Mouse (Mus musculus) bone marrow macrophage, adult 2 months (primary cell): ENCODE measurements around the gene Spem1. TPM values are rescaled to one million over a fixed set of nuclear protein-coding genes. Genes with fewer than 3 reads are reported as not detected.

Experiments used
- H3K27ac ChIP-seq: 2 replicates; pipeline ENCODE4 v1.5.1; 2012; ENCODE audit warnings: low read depth, low read length; ENCODE audit not compliant: insufficient read depth
- H3K4me1 ChIP-seq: 2 replicates; pipeline ENCODE4 v1.6.1; 2012; ENCODE audit warnings: low read length; ENCODE audit not compliant: control insufficient read depth, insufficient read depth
- H3K4me3 ChIP-seq: 2 replicates; pipeline ENCODE4 v1.5.1; 2012; ENCODE audit warnings: mild to moderate bottlenecking, low read length, moderate library complexity; ENCODE audit not compliant: insufficient read depth
- CTCF ChIP-seq: IDR thresholded peaks from 2 replicates; pipeline ENCODE4 v1.5.1; 2012; ENCODE audit warnings: low read depth, mild to moderate bottlenecking, low read length, moderate library complexity
- POLR2A ChIP-seq: IDR thresholded peaks from 2 replicates; pipeline ENCODE4 v1.6.1; 2012; ENCODE audit warnings: mild to moderate bottlenecking, low read depth, low read length, borderline replicate concordance
- polyA plus RNA-seq: library from polyadenylated mRNA; stranded (reverse); fragments of >200 nt; gene quantifications from 2 replicates; pipeline ENCODE4 v1.2.4, GENCODE M21; 2012; ENCODE audit not compliant: missing spikeins, insufficient read depth, insufficient read length

Spem1 gene
- polyA plus RNA-seq, 1 experiment, result not detected

GRCm38 (mm10) chr11:69801379-69801977, 20.5 kb downstream of the Spem1 start, which contains the start of gene Fgf11:
Gene Fgf11, minus strand, starts transcription at chr11:69801857.
- peak within 1 kb of the TSS; percentile 75 for H3K4me3 ChIP-seq
- H3K4me1 ChIP-seq, result peaks cover 24% of the 10 kb centered on the region
- H3K27ac ChIP-seq, result peak within 1 kb of the TSS; percentile 94
- TF ChIP-seq CTCF (no peak), POLR2A (no peak)

DNA sequence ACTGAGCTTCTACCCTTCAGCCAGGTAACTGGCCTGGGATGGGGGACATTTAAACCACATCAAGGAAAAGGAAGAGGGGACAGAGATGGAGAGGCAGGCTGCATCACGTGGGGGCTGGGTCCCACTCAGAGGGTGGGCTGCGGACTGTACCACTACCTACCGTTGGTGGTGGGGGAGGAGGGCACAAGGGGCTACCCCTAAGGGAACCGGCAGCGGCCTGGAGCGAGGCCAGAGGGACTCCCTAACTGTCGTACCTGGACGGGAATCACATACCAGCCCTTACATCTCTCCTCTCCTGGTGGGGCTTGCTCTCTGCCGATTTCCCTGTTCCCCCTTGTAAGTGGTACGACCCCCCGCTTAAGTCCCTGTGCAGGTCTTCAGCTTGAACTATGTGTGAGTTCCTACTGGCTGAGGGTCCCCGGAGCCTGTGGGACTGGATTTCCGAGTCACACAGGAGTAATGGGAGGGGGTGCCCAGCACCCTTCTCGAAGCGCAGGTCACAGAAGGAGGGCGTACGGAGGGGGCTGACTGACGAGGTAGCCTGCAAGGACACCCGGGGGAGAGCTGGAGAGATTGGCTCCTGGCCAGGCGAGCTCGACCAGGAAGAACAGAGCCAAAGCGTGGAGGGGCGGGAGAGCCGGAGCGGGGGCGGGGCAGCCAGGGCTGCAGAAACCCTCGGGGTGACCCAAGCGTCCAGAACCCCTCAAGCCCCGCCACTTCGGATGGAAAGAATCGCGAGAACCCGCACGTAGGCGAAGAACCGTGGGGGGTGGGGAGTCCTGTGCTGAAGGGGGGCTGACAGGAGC, 21.4 kb downstream of the Spem1 start:
- Histone ChIP-seq H3K4me3 (peak overlapping the region; percentile 75), H3K27ac (peak overlapping the region; percentile 94), H3K4me1 (peaks cover 26% of the 10 kb centered on the region)
- TF ChIP-seq POLR2A (no peak), CTCF (no peak)

GRCm38 (mm10) chr11:69800138-69800391, 21.9 kb downstream of the Spem1 start:
- no peak for TF ChIP-seq CTCF
- TF ChIP-seq POLR2A, result no peak
- peak overlapping the region; percentile 75 for H3K4me3 ChIP-seq
- peaks cover 26% of the 10 kb centered on the region for H3K4me1 ChIP-seq
- peak overlapping the region; percentile 94 for H3K27ac ChIP-seq

- peak overlapping the region; percentile 94 for H3K27ac ChIP-seq
- peaks cover 29% of the 10 kb centered on the region for H3K4me1 ChIP-seq
- peak overlapping the region; percentile 75 for H3K4me3 ChIP-seq
- TF ChIP-seq CTCF (0 out of 2 replicates have a peak, but pooled peaks have one; percentile 15), POLR2A (no peak)
Measured at GRCm38 (mm10) chr11:69799394-69800137, 22.4 kb downstream of the Spem1 start.

DNA sequence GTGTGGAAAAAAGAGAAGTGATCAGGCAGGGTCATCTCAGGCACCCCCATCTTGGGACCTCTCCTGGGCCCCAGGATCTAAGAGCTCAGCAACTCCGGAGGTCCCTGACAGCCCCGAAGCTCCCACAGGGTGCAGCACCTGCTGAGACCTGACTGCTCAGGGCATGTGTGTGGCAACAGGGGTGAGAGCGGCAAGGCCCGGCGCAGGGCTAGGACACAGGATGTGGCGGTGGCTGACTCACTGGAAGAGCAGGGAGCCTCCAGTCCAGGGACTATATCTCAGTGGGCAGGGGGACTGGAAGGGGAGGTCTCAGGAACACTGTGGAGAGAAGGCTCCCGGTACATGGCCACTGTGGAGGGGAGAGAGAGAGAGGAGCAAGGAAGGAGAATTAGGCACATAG, 24.1 kb downstream of the Spem1 start:
- H3K4me1 ChIP-seq, result peaks cover 35% of the 10 kb centered on the region
- TF ChIP-seq POLR2A (no peak), CTCF (no peak)
- peak overlapping the region; percentile 94 for H3K27ac ChIP-seq
- peak overlapping the region; percentile 75 for H3K4me3 ChIP-seq

- no peak for TF ChIP-seq POLR2A
- TF ChIP-seq CTCF, result no peak
- Histone ChIP-seq H3K4me1 (peaks cover 37% of the 10 kb centered on the region), H3K4me3 (no peak overlapping the region; the same call in 1 of the 2 replicates), H3K27ac (no peak overlapping the region)
Measured at GRCm38 (mm10) chr11:69795983-69796435, 26.0 kb downstream of the Spem1 start.

DNA sequence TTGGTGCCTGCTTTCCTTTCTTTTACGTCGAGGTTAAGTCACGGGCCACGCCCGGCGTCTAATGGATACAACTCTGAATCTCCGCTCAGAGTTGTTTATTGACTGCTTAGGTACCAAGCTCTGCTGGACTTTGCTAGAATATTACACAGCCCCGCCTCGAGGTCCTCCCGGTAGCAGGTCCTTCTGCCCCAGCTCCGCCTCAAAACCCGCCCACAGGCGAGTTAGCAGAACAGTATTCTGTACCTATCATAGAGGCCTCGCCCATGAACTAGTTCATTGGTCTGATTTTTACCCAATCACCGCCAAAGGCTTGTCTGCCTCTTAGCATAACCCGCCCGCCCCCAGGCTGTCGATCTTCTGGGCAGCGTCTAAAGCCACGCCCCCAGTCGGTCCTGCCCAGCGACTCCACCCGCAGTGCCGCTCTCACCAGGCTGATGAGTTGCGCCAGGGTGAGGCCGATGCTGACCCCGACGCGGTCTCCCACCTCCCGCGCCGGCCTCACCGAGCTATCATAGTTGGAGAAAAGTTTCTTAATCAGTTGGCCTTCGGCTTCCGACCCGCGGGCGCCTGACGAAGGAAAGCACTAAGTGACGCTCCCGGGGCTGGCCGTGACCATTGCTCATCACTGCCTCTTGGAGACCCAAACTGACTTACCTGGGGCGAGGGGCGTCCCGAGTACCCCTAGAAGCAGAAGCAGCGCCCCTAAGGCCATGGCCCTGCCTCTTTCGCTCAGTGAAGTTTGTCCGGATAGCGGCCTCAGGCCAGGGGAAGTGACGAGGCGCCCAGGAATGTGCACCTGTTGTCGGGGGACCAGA, 26.6 kb downstream of the Spem1 start, which contains the start of gene Chrnb1:
Gene Chrnb1 (minus strand): TSS at position 776 of the 815 bp plus-strand sequence.
- TF ChIP-seq CTCF (no peak), POLR2A (no peak)
- Histone ChIP-seq H3K4me1 (peaks cover 37% of the 10 kb centered on the region), H3K27ac (peak within 1 kb of the TSS; percentile 28; the same call in 1 of the 2 replicates), H3K4me3 (peak within 1 kb of the TSS; percentile 62)

GRCm38 (mm10) chr11:69793429-69793828, 28.6 kb downstream of the Spem1 start:
- H3K27ac ChIP-seq, result no peak overlapping the region
- H3K4me3 ChIP-seq, result no peak overlapping the region
- peaks cover 28% of the 10 kb centered on the region for H3K4me1 ChIP-seq
- TF ChIP-seq POLR2A (no peak), CTCF (no peak)

GRCm38 (mm10) chr11:69791420-69791819, 30.6 kb downstream of the Spem1 start:
- TF ChIP-seq CTCF, result no peak
- no peak for TF ChIP-seq POLR2A
- H3K4me1 ChIP-seq, result peaks cover 17% of the 10 kb centered on the region
- H3K4me3 ChIP-seq, result no peak overlapping the region
- H3K27ac ChIP-seq, result no peak overlapping the region
